Mouse (Mus musculus) liver, embryonic 16.5 days (tissue): ENCODE data around the gene Usp29. TPM values are rescaled to one million over a fixed set of nuclear protein-coding genes. Genes with fewer than 3 reads are reported as not detected.

Experiments
- ATAC-seq: fragments of 200-750 bp; cut with Nextera tagmentation; 2 replicates; pipeline ENCODE4 v1.8.0; 2017; ENCODE audit warnings: low read depth, mild to moderate bottlenecking, moderate number of reproducible peaks, moderate library complexity
- H3K27ac ChIP-seq: fragments of 300-500 bp; sonication (generic); 2 replicates; pipeline ENCODE4 v1.5.1; 2014; ENCODE audit warnings: mild to moderate bottlenecking, low read length
- H3K27me3 ChIP-seq: fragments of 300-500 bp; sonication (generic); 2 replicates; pipeline ENCODE4 v1.6.1; 2014; ENCODE audit warnings: low read depth, low read length, mixed read lengths; ENCODE audit not compliant: control insufficient read depth, insufficient read depth
- H3K36me3 ChIP-seq: fragments of 300-500 bp; sonication (generic); 2 replicates; pipeline ENCODE4 v1.6.1; 2014; ENCODE audit warnings: mild to moderate bottlenecking; ENCODE audit not compliant: control insufficient read depth, insufficient read depth
- H3K4me1 ChIP-seq: fragments of 300-500 bp; sonication (generic); 2 replicates; pipeline ENCODE4 v1.6.1; 2014; ENCODE audit warnings: low read depth, low read length, mixed read lengths; ENCODE audit not compliant: control insufficient read depth
- H3K4me2 ChIP-seq: fragments of 300-500 bp; sonication (generic); 2 replicates; pipeline ENCODE4 v1.6.1; 2014; ENCODE audit warnings: low read depth, low read length, mixed read lengths
- H3K4me3 ChIP-seq: fragments of 300-500 bp; sonication (generic); 2 replicates; pipeline ENCODE4 v1.5.1; 2014; ENCODE audit warnings: low read depth, mild to moderate bottlenecking, low read length
- H3K9ac ChIP-seq: fragments of 300-500 bp; sonication (generic); 2 replicates; pipeline ENCODE4 v1.6.1; 2014; ENCODE audit warnings: low read depth, low read length
- H3K9me3 ChIP-seq: fragments of 300-500 bp; sonication (generic); replicated peaks from 2 replicates; pipeline ENCODE4 v1.6.1; 2016; ENCODE audit warnings: low read length; ENCODE audit not compliant: control insufficient read depth
- WGBS: fragments of 180-500 bp; shearing (Covaris S2); extraction: QIAGEN DNeasy Blood & Tissue Kit; methylation state at CpG from one replicate; pipeline ENCODE4 v1.1.7; 2014; ENCODE audit not compliant: insufficient replicate concordance; 5-methylcytosine and 5-hydroxymethylcytosine counted together
- polyA plus RNA-seq: library from polyadenylated mRNA; unstranded; fragments of >200 nt; fragmentation: Nextera tagmentation; extraction: Ambion mirVana; gene quantifications from 2 replicates; pipeline ENCODE4 v1.2.1, GENCODE M21; 2015

The Usp29 gene
- polyA plus RNA-seq, 1 experiment from 2014 or later = 2.0 TPM

GRCm38 (mm10) chr7:6850321-6850720, 119.9 kb downstream of the Usp29 start:
- Histone ChIP-seq H3K4me2 (no peak overlapping the region), H3K9ac (no peak overlapping the region), H3K36me3 (no peaks in the 10 kb centered on the region), H3K4me3 (no peak overlapping the region), H3K9me3 (no peaks in the 10 kb centered on the region), H3K4me1 (no peaks in the 10 kb centered on the region), H3K27me3 (no peaks in the 10 kb centered on the region), H3K27ac (no peak overlapping the region)
- no peak for ATAC-seq
- WGBS = 42% methylated on average over 3 of the region's 3 CpGs

GRCm38 (mm10) chr7:6851256-6851655, 120.9 kb downstream of the Usp29 start:
- H3K4me2 ChIP-seq = no peak overlapping the region
- no peak overlapping the region for H3K27ac ChIP-seq
- WGBS = 61% methylated on average over 6 of the region's 6 CpGs
- no peaks in the 10 kb centered on the region for H3K9me3 ChIP-seq
- H3K9ac ChIP-seq = no peak overlapping the region
- no peaks in the 10 kb centered on the region for H3K36me3 ChIP-seq
- ATAC-seq = no peak
- H3K4me1 ChIP-seq = no peaks in the 10 kb centered on the region
- H3K4me3 ChIP-seq = no peak overlapping the region
- no peaks in the 10 kb centered on the region for H3K27me3 ChIP-seq

DNA sequence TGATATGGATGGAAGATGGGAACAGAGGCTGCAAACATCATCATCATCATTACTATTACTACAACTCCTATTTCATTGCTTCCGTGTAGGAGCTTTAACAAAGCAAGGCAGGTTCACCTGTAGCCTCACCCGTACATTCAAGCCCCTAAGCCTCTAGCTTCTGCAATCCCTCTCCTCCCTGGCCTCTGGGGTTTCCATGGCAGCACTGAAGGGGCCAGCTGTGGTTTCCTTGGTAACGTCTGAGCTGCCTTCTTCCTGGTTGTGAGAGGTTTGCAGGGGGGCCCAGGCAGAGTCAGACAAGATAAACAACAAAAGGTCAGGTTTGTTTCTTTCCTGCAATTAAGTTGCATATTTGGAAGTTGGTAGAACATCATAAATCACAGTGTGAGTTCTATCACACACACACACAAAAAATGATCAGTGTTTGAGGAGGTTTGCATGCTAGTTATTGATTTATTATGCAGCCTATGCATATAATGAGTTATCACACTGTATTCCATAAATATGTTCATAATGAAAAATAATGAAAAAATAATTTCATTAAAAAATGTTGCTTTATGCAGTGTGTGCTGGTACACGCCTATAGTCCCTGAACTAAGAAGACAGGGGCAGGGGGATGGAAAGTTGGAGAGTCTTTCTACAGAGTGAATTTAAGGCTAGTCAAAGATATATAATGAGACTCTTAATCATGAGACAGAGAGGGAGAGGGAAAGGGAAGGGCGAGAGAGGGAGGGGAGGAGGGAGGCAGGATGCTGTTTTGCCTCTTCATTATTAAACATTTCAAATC, 121.5 kb downstream of the Usp29 start:
- no peak overlapping the region for H3K9ac ChIP-seq
- no peak for ATAC-seq
- 28% methylated on average over 5 of the region's 5 CpGs for WGBS
- H3K4me3 ChIP-seq = no peak overlapping the region
- H3K27me3 ChIP-seq = no peaks in the 10 kb centered on the region
- no peak overlapping the region for H3K4me2 ChIP-seq
- no peak overlapping the region for H3K27ac ChIP-seq
- no peaks in the 10 kb centered on the region for H3K9me3 ChIP-seq
- no peaks in the 10 kb centered on the region for H3K36me3 ChIP-seq
- H3K4me1 ChIP-seq = no peaks in the 10 kb centered on the region

DNA sequence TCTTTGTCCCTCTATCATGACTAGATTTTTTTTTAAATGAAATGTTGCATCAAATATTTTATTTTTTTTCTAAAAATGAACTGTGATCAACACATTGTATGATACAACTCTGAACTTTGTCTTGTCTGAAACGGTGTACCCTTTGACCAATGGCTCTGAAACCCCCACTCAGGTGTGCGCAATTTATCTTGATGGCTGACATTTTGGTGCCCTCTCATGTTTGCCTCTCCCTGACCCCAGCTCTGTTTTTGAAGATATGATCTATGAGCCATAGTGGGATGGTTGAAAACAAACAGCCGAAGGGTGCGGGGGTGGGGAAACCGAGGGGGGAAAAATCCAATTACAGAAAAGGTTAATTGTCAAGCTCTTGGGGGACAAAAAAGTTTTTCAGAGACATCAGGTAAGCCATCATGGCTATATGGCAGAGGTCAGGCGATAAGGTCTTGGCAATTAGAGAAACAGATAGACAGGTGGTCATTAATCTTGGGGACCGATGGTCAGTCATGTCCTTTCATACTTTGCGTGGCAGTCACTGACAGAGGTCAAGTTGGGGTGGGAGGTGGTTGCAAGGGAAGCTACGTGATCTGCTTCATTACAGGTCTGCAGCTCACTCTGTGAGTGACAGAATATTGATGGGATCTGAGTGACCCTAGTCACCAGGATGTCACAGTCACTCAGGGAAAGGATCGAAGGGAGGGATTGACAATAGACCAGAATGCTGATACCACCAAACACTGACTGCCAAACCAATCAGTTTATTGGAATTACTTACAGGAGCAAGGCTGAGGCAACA, 125.4 kb downstream of the Usp29 start:
- no peaks in the 10 kb centered on the region for H3K9me3 ChIP-seq
- H3K4me3 ChIP-seq = no peak overlapping the region
- H3K9ac ChIP-seq = no peak overlapping the region
- H3K27ac ChIP-seq = peak overlapping the region; percentile 54
- peak; percentile 79 for ATAC-seq
- no peaks in the 10 kb centered on the region for H3K36me3 ChIP-seq
- H3K4me2 ChIP-seq = no peak overlapping the region
- 58% methylated on average over 10 of the region's 10 CpGs for WGBS
- no peaks in the 10 kb centered on the region for H3K27me3 ChIP-seq
- no peaks in the 10 kb centered on the region for H3K4me1 ChIP-seq

DNA sequence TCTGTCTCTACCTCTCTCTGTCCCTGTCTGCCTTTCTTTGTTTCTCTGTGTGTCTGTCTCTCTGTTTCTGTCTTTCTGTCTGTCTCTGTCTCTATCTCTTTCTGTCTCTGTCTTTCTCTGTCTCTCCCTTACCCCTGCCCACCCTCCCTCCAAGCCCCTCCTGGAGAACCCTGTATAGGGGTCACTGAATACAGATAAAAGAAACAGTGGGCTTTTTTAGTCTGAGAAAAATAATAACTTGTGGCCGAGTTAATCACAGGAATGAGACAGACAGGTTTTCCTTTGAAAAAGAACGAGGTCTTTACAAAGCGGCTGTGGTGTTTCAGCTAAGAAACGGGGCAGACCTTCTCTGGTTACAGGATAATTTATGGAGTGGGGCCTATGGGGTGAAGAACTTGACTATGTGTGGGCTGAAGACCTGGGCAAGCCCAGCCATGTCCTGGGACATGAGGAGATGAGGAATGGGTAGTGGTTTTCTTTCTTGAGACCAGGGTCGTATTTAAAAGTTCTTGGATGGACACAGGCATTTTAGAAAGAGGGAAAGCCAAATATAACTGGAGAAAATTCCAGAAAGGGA, 128.4 kb downstream of the Usp29 start:
- WGBS = 42% methylated on average over 5 of the region's 5 CpGs
- no peak overlapping the region for H3K27ac ChIP-seq

DNA sequence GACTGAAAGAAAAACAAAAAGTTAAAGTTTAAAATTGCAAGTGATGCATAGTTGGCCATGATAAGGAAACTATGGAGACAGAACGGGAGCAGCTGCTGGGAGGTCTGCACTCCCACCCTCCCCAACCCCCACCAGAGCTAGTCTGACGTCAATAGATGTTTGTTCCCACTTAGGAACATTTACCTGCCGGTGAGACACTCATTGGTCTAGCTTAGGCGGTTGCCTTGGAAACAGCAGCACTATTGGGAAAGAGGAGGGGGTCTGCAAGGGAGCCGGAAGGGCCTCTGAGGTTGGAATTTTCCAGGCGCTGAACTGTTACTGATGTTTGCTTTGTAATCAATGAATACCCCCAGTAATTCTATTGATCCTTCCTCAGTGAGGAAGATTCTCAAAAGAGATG, 130.3 kb downstream of the Usp29 start:
- Histone ChIP-seq H3K27me3 (no peaks in the 10 kb centered on the region), H3K4me2 (no peak overlapping the region), H3K9me3 (no peaks in the 10 kb centered on the region), H3K4me3 (no peak overlapping the region), H3K27ac (no peak overlapping the region), H3K36me3 (no peaks in the 10 kb centered on the region), H3K4me1 (no peaks in the 10 kb centered on the region), H3K9ac (no peak overlapping the region)
- peak; percentile 84 for ATAC-seq
- WGBS = 28% methylated on average over 6 of the region's 6 CpGs

More for the DNA sequence above, 128.4 kb downstream of the Usp29 start:
- H3K4me2 ChIP-seq = no peak overlapping the region
- no peak overlapping the region for H3K4me3 ChIP-seq
- H3K27me3 ChIP-seq = no peaks in the 10 kb centered on the region
- ATAC-seq = no peak
- H3K4me1 ChIP-seq = no peaks in the 10 kb centered on the region
- no peak overlapping the region for H3K9ac ChIP-seq
- H3K36me3 ChIP-seq = no peaks in the 10 kb centered on the region
- no peaks in the 10 kb centered on the region for H3K9me3 ChIP-seq

- Histone ChIP-seq H3K9ac (no peak overlapping the region), H3K9me3 (no peaks in the 10 kb centered on the region), H3K27me3 (no peaks in the 10 kb centered on the region), H3K4me2 (no peak overlapping the region), H3K4me3 (no peak overlapping the region), H3K27ac (no peak overlapping the region), H3K36me3 (no peaks in the 10 kb centered on the region), H3K4me1 (no peaks in the 10 kb centered on the region)
- no peak for ATAC-seq
Observed at GRCm38 (mm10) chr7:6866351-6866750, 136.0 kb downstream of the Usp29 start.

- no peaks in the 10 kb centered on the region for H3K27me3 ChIP-seq
- no peaks in the 10 kb centered on the region for H3K4me1 ChIP-seq
- H3K4me3 ChIP-seq = no peak overlapping the region
- ATAC-seq = no peak
- no peak overlapping the region for H3K9ac ChIP-seq
- no peak overlapping the region for H3K4me2 ChIP-seq
- H3K36me3 ChIP-seq = no peaks in the 10 kb centered on the region
- no peaks in the 10 kb centered on the region for H3K9me3 ChIP-seq
- 64% methylated on average over 3 of the region's 3 CpGs for WGBS
- no peak overlapping the region for H3K27ac ChIP-seq
Observed at GRCm38 (mm10) chr7:6868831-6869230, 138.5 kb downstream of the Usp29 start.

- H3K4me3 ChIP-seq = no peak overlapping the region
- H3K9ac ChIP-seq = no peak overlapping the region
- no peaks in the 10 kb centered on the region for H3K36me3 ChIP-seq
- no peak overlapping the region for H3K4me2 ChIP-seq
- ATAC-seq = no peak
- WGBS = 54% methylated on average over 1 of the region's 1 CpGs
- H3K4me1 ChIP-seq = no peaks in the 10 kb centered on the region
- H3K9me3 ChIP-seq = no peaks in the 10 kb centered on the region
- no peak overlapping the region for H3K27ac ChIP-seq
- no peaks in the 10 kb centered on the region for H3K27me3 ChIP-seq
Observed at GRCm38 (mm10) chr7:6869556-6869955, 139.2 kb downstream of the Usp29 start.
